Mouse (Mus musculus) hindbrain, postnatal 0 days (tissue): ENCODE results near the gene Zfp64. TPM values are rescaled to one million over a fixed set of nuclear protein-coding genes. Genes with fewer than 3 reads are reported as not detected.
A peak's percentile ranks its signal among the peaks of the same experiment; 100 is the strongest.

Experiments
- ATAC-seq: fragments of 200-750 bp; cut with Nextera tagmentation; 2 replicates; pipeline ENCODE4 v1.8.0; 2017; ENCODE audit warnings: mild to moderate bottlenecking, moderate TSS enrichment, moderate library complexity
- DNase-seq: peaks from one replicate; pipeline ENCODE4 v3.0.0-alpha.2; 2015; ENCODE audit warnings: low spot score
- H3K27ac ChIP-seq: fragments of 300-500 bp; sonication (generic); 2 replicates; pipeline ENCODE4 v1.5.1; 2014; ENCODE audit warnings: mild to moderate bottlenecking
- H3K27me3 ChIP-seq: fragments of 300-500 bp; sonication (generic); 2 replicates; pipeline ENCODE4 v1.6.1; 2014; ENCODE audit warnings: low read length, mixed read lengths; ENCODE audit not compliant: insufficient read depth
- H3K36me3 ChIP-seq: fragments of 300-500 bp; sonication (generic); 2 replicates; pipeline ENCODE4 v1.6.1; 2014; ENCODE audit warnings: low read length, mixed read lengths; ENCODE audit not compliant: insufficient read depth
- H3K4me1 ChIP-seq: fragments of 300-500 bp; sonication (generic); 2 replicates; pipeline ENCODE4 v1.6.1; 2014; ENCODE audit warnings: antibody characterized with exemption, low read length, mixed read lengths; ENCODE audit not compliant: insufficient read depth
- H3K4me2 ChIP-seq: fragments of 300-500 bp; sonication (generic); 2 replicates; pipeline ENCODE4 v1.6.1; 2014; ENCODE audit warnings: low read depth, mild to moderate bottlenecking, low read length, moderate library complexity, mixed read lengths
- H3K4me3 ChIP-seq: fragments of 300-500 bp; sonication (generic); 2 replicates; pipeline ENCODE4 v1.5.1; 2014; ENCODE audit warnings: low read length
- H3K9ac ChIP-seq: fragments of 300-500 bp; sonication (generic); replicated peaks from 2 replicates; pipeline ENCODE4 v1.6.1; 2014; ENCODE audit warnings: mild to moderate bottlenecking, low read length, moderate library complexity, mixed read lengths
- H3K9me3 ChIP-seq: fragments of 300-500 bp; sonication (generic); 2 replicates; pipeline ENCODE4 v1.6.1; 2016; ENCODE audit warnings: low read length, mixed read lengths
- CTCF ChIP-seq: IDR thresholded peaks from 2 replicates; pipeline ENCODE4 v1.5.1; 2016; ENCODE audit warnings: antibody characterized with exemption, control low read depth, low read depth
- WGBS: fragments of 180-500 bp; shearing (Covaris S2); extraction: QIAGEN DNeasy Blood & Tissue Kit; methylation state at CpG from one replicate; pipeline ENCODE4 v1.1.7; 2014; 5-methylcytosine and 5-hydroxymethylcytosine counted together
- polyA plus RNA-seq: library from polyadenylated mRNA; unstranded; fragments of >200 nt; fragmentation: Nextera tagmentation; extraction: Ambion mirVana; gene quantifications from 2 replicates; pipeline ENCODE4 v1.2.1, GENCODE M21; 2015
- total RNA-seq: library from RNA; depleted of rRNA; stranded (reverse); fragments of >200 nt; gene quantifications from 2 replicates; pipeline ENCODE4 v1.2.3, GENCODE M21; 2014

The Zfp64 gene
- total and polyA plus RNA-seq, 2 experiments from 2014 or later, result 27.5 to 44.3 TPM

DNA sequence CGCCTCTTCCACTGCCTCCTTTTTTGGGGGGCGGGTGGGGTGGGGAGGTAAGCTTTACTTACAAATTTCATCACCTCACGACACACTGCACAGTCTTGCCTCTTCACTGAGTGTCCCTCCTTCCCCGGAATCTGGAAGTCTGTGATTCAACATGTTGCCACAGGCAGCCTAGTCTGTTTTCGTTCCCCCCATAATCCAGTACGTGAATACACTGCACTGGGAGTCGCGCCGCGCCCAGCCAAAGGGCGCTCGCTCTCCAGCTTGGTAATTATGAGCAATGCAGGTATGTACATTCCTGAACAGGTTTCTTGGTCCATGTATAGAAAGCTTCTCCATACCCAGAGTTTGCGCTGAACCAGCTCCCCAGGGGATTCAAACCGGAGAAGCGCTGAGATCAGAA lies 35.4 kb downstream of the Zfp64 start:
- H3K9me3 ChIP-seq, result no peaks in the 10 kb centered on the region
- ATAC-seq, result no peak
- H3K4me1 ChIP-seq, result no peaks in the 10 kb centered on the region
- H3K4me3 ChIP-seq, result no peak overlapping the region
- no peaks in the 10 kb centered on the region for H3K27me3 ChIP-seq
- no peaks in the 10 kb centered on the region for H3K36me3 ChIP-seq
- DNase-seq, result no peak
- 60% methylated on average over 15 of the region's 15 CpGs for WGBS
- no peak overlapping the region for H3K4me2 ChIP-seq
- no peak overlapping the region for H3K9ac ChIP-seq
- TF ChIP-seq CTCF, result no peak
- H3K27ac ChIP-seq, result no peak overlapping the region

GRCm38 (mm10) chr2:168912901-168913721 lies 42.3 kb downstream of the Zfp64 start:
- Histone ChIP-seq H3K9me3 (no peaks in the 10 kb centered on the region), H3K4me3 (peak overlapping the region; percentile 55), H3K27ac (no peak overlapping the region), H3K4me2 (peak overlapping the region; percentile 97), H3K36me3 (no peaks in the 10 kb centered on the region), H3K27me3 (peaks cover 24% of the 10 kb centered on the region; the same call in 1 of the 2 replicates), H3K4me1 (peaks cover 3% of the 10 kb centered on the region; the same call in 1 of the 2 replicates), H3K9ac (peak overlapping the region; percentile 48; the same call in 1 of the 2 replicates)
- WGBS, result 2% methylated on average over 31 of the region's 31 CpGs
- ATAC-seq (0 out of 2 replicates have a peak, but pooled peaks have one; percentile 2), DNase-seq (no peak)
- TF ChIP-seq CTCF, result no peak

GRCm38 (mm10) chr2:168912051-168912891 lies 43.1 kb downstream of the Zfp64 start:
- Histone ChIP-seq H3K4me1 (peaks cover 3% of the 10 kb centered on the region; the same call in 1 of the 2 replicates), H3K4me2 (peak overlapping the region; percentile 97), H3K4me3 (peak overlapping the region; percentile 55), H3K36me3 (no peaks in the 10 kb centered on the region), H3K27ac (no peak overlapping the region), H3K27me3 (peaks cover 24% of the 10 kb centered on the region; the same call in 1 of the 2 replicates), H3K9me3 (no peaks in the 10 kb centered on the region), H3K9ac (peak overlapping the region; percentile 48)
- TF ChIP-seq CTCF, result no peak
- WGBS, result under 1% methylated on average over 70 of the region's 70 CpGs
- DNase-seq, result peak; percentile 50
- 0 out of 2 replicates have a peak, but pooled peaks have one; percentile 50 for ATAC-seq

DNA sequence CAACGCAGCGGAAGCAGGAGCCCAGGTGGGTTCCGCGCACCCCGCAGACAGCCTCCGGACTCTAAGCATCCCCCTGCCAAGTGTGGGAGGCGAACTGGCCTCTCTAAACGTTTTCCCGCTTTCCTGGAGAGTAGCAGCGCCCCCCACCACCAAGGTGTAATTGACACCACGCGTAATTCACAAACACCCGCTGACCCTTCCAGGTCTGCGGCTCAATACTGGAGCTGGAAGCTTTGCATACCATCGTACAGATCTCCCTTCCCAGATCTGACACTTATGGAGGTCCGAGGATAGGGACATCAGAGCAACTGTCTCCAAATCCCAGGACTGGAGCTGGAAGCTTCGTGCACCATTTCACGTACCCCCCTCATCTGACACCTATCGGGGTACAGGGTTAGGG lies 43.9 kb downstream of the Zfp64 start:
- TF ChIP-seq CTCF, result no peak
- no peaks in the 10 kb centered on the region for H3K9me3 ChIP-seq
- H3K27me3 ChIP-seq, result peaks cover 24% of the 10 kb centered on the region; the same call in 1 of the 2 replicates
- H3K36me3 ChIP-seq, result no peaks in the 10 kb centered on the region
- peak overlapping the region; percentile 55 for H3K4me3 ChIP-seq
- H3K27ac ChIP-seq, result no peak overlapping the region
- 0 out of 2 replicates have a peak overlapping the region, but pooled peaks have one; percentile 48 for H3K9ac ChIP-seq
- H3K4me1 ChIP-seq, result peaks cover 3% of the 10 kb centered on the region; the same call in 1 of the 2 replicates
- DNase-seq (peak; percentile 27), ATAC-seq (no peak)
- WGBS, result 3% methylated on average over 19 of the region's 19 CpGs
- peak overlapping the region; percentile 97 for H3K4me2 ChIP-seq

DNA sequence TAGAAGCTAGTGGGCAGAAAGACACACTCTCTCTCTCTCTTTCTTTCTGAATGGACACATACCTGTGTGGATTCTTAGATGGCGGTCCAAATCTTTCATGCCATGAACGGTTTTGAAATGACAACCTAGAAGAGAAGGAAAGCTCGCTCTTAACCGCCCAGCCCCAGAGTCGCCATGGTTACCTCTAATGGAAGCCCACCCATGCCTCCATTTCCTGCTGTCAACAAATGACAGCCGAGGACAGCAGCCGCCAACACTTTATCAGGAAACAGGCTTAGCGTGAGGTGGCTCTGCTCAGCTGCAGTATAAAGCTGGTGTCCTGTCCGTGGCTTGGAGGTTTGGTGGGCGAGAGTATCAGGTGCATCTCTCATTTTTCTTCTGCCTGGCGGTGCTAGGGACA lies 49.4 kb downstream of the Zfp64 start:
- Histone ChIP-seq H3K9ac (no peak overlapping the region), H3K27ac (no peak overlapping the region), H3K36me3 (no peaks in the 10 kb centered on the region), H3K27me3 (peaks cover 4% of the 10 kb centered on the region; the same call in 1 of the 2 replicates), H3K9me3 (no peaks in the 10 kb centered on the region), H3K4me3 (no peak overlapping the region), H3K4me1 (no peaks in the 10 kb centered on the region), H3K4me2 (no peak overlapping the region)
- TF ChIP-seq CTCF, result no peak
- 33% methylated on average over 11 of the region's 11 CpGs for WGBS
- ATAC-seq (no peak), DNase-seq (peak; percentile 17)

GRCm38 (mm10) chr2:168904846-168905245 lies 50.5 kb downstream of the Zfp64 start:
- no peaks in the 10 kb centered on the region for H3K36me3 ChIP-seq
- no peak overlapping the region for H3K4me3 ChIP-seq
- H3K4me1 ChIP-seq, result no peaks in the 10 kb centered on the region
- no peak overlapping the region for H3K27ac ChIP-seq
- ATAC-seq, result no peak
- no peaks in the 10 kb centered on the region for H3K27me3 ChIP-seq
- no peak overlapping the region for H3K4me2 ChIP-seq
- no peaks in the 10 kb centered on the region for H3K9me3 ChIP-seq
- no peak overlapping the region for H3K9ac ChIP-seq
- 77% methylated on average over 3 of the region's 3 CpGs for WGBS
- DNase-seq, result peak; percentile 18
- TF ChIP-seq CTCF, result peak; percentile 56
